Mouse (Mus musculus) CH12.LX (cell line): ENCODE data around the gene Atf3. TPM values are rescaled to one million over a fixed set of nuclear protein-coding genes. Genes with fewer than 3 reads are reported as not detected.

Experiments used
- DNase-seq: peaks from one replicate; pipeline ENCODE4 v3.0.0-alpha.2; 2013; ENCODE audit errors: extremely low read depth
- H3K27ac ChIP-seq: 2 replicates; pipeline ENCODE4 v1.5.1; 2012; ENCODE audit warnings: low read depth, mild to moderate bottlenecking, control low read depth, moderate library complexity; ENCODE audit not compliant: insufficient read depth
- H3K27me3 ChIP-seq: replicated peaks from 2 replicates; pipeline ENCODE3; 2012; ENCODE audit warnings: inconsistent platforms
- H3K36me3 ChIP-seq, 2 experiments: replicated peaks in 1 of 2; 2 replicates each; pipeline versions ENCODE3 to v1.6.1; 2012; ENCODE audit warnings: inconsistent platforms in 1 of 2, low read length in 1 of 2, mild to moderate bottlenecking in 1 of 2, mixed read lengths in 1 of 2, moderate library complexity in 1 of 2; ENCODE audit not compliant: control insufficient read depth in 1 of 2, insufficient read depth in 1 of 2
- H3K4me1 ChIP-seq, 2 experiments: 2 replicates each; pipeline ENCODE4 v1.6.1; 2012; ENCODE audit warnings: inconsistent platforms in 1 of 2, moderate library complexity in 1 of 2; ENCODE audit not compliant: insufficient read depth in 2 of 2, control insufficient read depth in 1 of 2
- H3K4me2 ChIP-seq: 2 replicates; pipeline ENCODE4 v1.6.1; 2012; ENCODE audit warnings: low read depth, mild to moderate bottlenecking, control low read depth; ENCODE audit not compliant: poor library complexity, insufficient read depth, severe bottlenecking
- H3K4me3 ChIP-seq, 3 experiments: fragments of 150-350 bp in 1 of 3; sonication (generic) in 1 of 3; replicated peaks in 1 of 3; 2 replicates each; pipeline versions ENCODE3 to v1.5.1; 2011 to 2012; ENCODE audit warnings: low read depth in 2 of 3, low read length in 2 of 3, mild to moderate bottlenecking in 2 of 3, moderate library complexity in 2 of 3, control low read depth in 1 of 3, improper control_type of control experiment in 1 of 3, inconsistent platforms in 1 of 3, mixed read lengths in 1 of 3; ENCODE audit not compliant: poor library complexity in 1 of 3
- H3K79me2 ChIP-seq: replicated peaks from 2 replicates; pipeline ENCODE4 v1.6.1; 2012; ENCODE audit warnings: mild to moderate bottlenecking, moderate library complexity; ENCODE audit not compliant: control insufficient read depth, poor library complexity, insufficient read depth, severe bottlenecking; ENCODE audit errors: extremely low read depth
- H3K9ac ChIP-seq: 2 replicates; pipeline ENCODE4 v1.6.1; 2012; ENCODE audit warnings: low read depth, mild to moderate bottlenecking, control low read depth, moderate library complexity; ENCODE audit not compliant: insufficient read depth
- H3K9me3 ChIP-seq: replicated peaks from 2 replicates; pipeline ENCODE3; 2012; ENCODE audit warnings: low read length, inconsistent platforms, mixed read lengths
- BHLHE40 ChIP-seq: IDR thresholded peaks from 2 replicates; pipeline ENCODE4 v1.6.1; 2011; ENCODE audit warnings: mild to moderate bottlenecking, low read depth, low read length, improper control_type of control experiment
- CHD2 ChIP-seq: IDR thresholded peaks from 2 replicates; pipeline ENCODE4 v1.6.1; 2011; ENCODE audit warnings: low read length, improper control_type of control experiment
- E2F4 ChIP-seq: IDR thresholded peaks from 2 replicates; pipeline ENCODE4 v1.6.1; 2011; ENCODE audit warnings: low read depth, low read length, improper control_type of control experiment; ENCODE audit not compliant: insufficient replicate concordance
- ETS1 ChIP-seq: conservative IDR thresholded peaks from 2 replicates; pipeline ENCODE4 v1.6.1; 2012; ENCODE audit warnings: low read depth, mild to moderate bottlenecking, inconsistent platforms, low read length, improper control_type of control experiment, moderate library complexity
- GABPA ChIP-seq: IDR thresholded peaks from 2 replicates; pipeline ENCODE4 v1.6.1; 2012; ENCODE audit warnings: low read depth, low read length, improper control_type of control experiment, inconsistent platforms; ENCODE audit not compliant: insufficient replicate concordance
- IRF4 ChIP-seq: IDR thresholded peaks from 2 replicates; pipeline ENCODE4 v1.6.1; 2014; ENCODE audit warnings: low read depth, mild to moderate bottlenecking, inconsistent platforms, low read length, improper control_type of control experiment
- JUN ChIP-seq: IDR thresholded peaks from 2 replicates; pipeline ENCODE4 v1.6.1; 2011; ENCODE audit warnings: low read depth, mild to moderate bottlenecking, low read length, improper control_type of control experiment, moderate library complexity; ENCODE audit not compliant: insufficient read depth
- KAT2A ChIP-seq: IDR thresholded peaks from 2 replicates; pipeline ENCODE4 v1.6.1; 2012; ENCODE audit warnings: low read length, improper control_type of control experiment, inconsistent platforms; ENCODE audit not compliant: insufficient replicate concordance
- MAZ ChIP-seq: IDR thresholded peaks from 2 replicates; pipeline ENCODE4 v1.6.1; 2012; ENCODE audit warnings: low read depth, mild to moderate bottlenecking, inconsistent platforms, low read length, improper control_type of control experiment, moderate library complexity
- NRF1 ChIP-seq: IDR thresholded peaks from 2 replicates; pipeline ENCODE4 v1.6.1; 2014; ENCODE audit warnings: low read depth, mild to moderate bottlenecking, inconsistent platforms, low read length, improper control_type of control experiment, moderate library complexity
- PAX5 ChIP-seq: IDR thresholded peaks from 2 replicates; pipeline ENCODE4 v1.6.1; 2012; ENCODE audit warnings: low read length, inconsistent platforms, mixed read lengths
- SMC3 ChIP-seq: IDR thresholded peaks from 2 replicates; pipeline ENCODE4 v1.6.1; 2011; ENCODE audit warnings: low read depth, low read length, improper control_type of control experiment
- TBP ChIP-seq: conservative IDR thresholded peaks from 2 replicates; pipeline ENCODE4 v1.6.1; 2011; ENCODE audit warnings: low read depth, low read length, improper control_type of control experiment
- TCF12 ChIP-seq: IDR thresholded peaks from 2 replicates; pipeline ENCODE4 v1.6.1; 2014; ENCODE audit warnings: low read depth, mild to moderate bottlenecking, inconsistent platforms, low read length, improper control_type of control experiment
- UBTF ChIP-seq: IDR thresholded peaks from 2 replicates; pipeline ENCODE4 v1.6.1; 2012; ENCODE audit warnings: low read depth, mild to moderate bottlenecking, inconsistent platforms, low read length, improper control_type of control experiment, moderate library complexity
- USF2 ChIP-seq: conservative IDR thresholded peaks from 2 replicates; pipeline ENCODE4 v1.6.1; 2011; ENCODE audit warnings: low read depth, low read length, improper control_type of control experiment
- ZC3H11A ChIP-seq: IDR thresholded peaks from 2 replicates; pipeline ENCODE4 v1.6.1; 2012; ENCODE audit warnings: low read depth, mild to moderate bottlenecking, inconsistent platforms, low read length, improper control_type of control experiment
- dilution Hi-C: fragments of 300-500 bp; cut with MboI; formaldehyde crosslinking; loops from 2 replicates; pipeline ENCODE4 v1.14.3; 2020; ENCODE audit warnings: low sequenced_read_pairs; ENCODE audit not compliant: extremely low pct_unique_long_range_greater_than_20kb, extremely low pct_ligation_motif_present
- in situ Hi-C: fragments of 300-500 bp; cut with MboI; formaldehyde crosslinking; loops from 3 replicates; pipeline ENCODE4 v1.14.3; 2019; ENCODE audit warnings: low sequenced_read_pairs, low pct_ligation_motif_present, low pct_unique_long_range_greater_than_20kb, mixed read lengths
- polyA plus RNA-seq: library from polyadenylated mRNA; unstranded; fragments of >175 nt; gene quantifications from 2 replicates; pipeline ENCODE4 v1.2.1, GENCODE M21; 2012; ENCODE audit warnings: low read depth; ENCODE audit not compliant: insufficient read length
- total RNA-seq, 2 experiments: library from RNA; depleted of rRNA; stranded (reverse); fragments of 300-350 nt in 1 of 2; fragments of >200 nt in 1 of 2; gene quantifications; 2 replicates each; pipeline ENCODE4 v1.2.3; 2012 to 2014

The Atf3 gene
- total and polyA plus RNA-seq, 3 experiments, result 25.1 to 39.7 (median 32.9) TPM

DNA sequence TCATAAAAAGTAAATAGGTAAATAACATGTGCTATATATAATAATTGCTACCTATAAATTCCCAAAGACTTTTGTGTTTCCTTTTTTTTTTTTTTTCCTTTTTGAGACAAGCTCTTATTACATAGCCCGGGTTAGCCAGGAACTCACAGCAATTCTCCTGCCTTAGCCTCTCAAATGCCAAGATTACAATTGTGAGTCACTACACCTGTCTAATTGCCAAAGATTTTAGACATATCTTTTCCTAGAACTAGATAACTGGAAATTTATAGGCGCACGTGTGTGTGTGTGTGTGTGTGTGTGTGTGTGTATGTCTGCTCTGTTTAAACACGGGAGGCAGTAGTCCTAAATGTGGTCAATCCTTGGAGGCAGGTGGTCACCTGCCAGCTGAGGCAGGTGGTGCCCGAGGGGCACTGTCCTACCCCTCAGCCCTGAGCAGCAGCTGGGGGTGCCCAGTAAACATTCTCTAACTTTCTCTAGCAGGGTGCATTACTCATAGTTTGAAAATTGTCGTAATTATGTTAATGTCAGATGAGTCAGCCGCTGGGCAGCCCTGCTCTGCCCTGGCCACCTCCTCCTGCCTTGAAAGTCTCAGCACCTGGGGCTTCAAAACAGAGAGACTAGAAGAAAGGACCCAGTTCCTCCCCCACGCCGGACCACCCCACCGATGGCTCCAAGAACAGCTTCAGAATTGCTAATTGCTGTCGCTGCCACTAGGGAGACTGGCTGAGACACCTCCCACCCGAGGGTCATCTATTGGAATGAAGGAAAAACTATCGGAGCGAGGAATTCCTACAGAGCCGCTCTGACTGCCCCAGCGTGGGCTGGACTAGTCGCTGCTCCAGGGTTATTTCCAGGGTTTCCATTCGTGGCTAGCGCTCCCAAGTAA is 1.8 kb downstream of the Atf3 start:
- Histone ChIP-seq H3K4me1 (peaks cover 0 to 7% of the 10 kb centered on the region in 2 experiments; a peak in 2 of 4 replicates), H3K9ac (no peak overlapping the region), H3K9me3 (no peaks in the 10 kb centered on the region), H3K27ac (no peak overlapping the region), H3K4me2 (peak overlapping the region; percentile 0; the same call in 1 of the 2 replicates), H3K79me2 (no peaks in the 10 kb centered on the region), H3K27me3 (peaks cover 7% of the 10 kb centered on the region), H3K36me3 (no peaks in the 10 kb centered on the region), H3K4me3 (no peak overlapping the region)
- in situ Hi-C loops, result no loop called here
- DNase-seq, result no peak
- dilution Hi-C loops, result no loop called here
- TF ChIP-seq BHLHE40 (peak; percentile 85), JUN (no peak), MAZ (no peak), SMC3 (no peak), IRF4 (peak; percentile 56; the same call in 1 of the 2 replicates), NRF1 (no peak), ETS1 (peak; percentile 59; the same call in 1 of the 2 replicates), GABPA (no peak), KAT2A (no peak), E2F4 (no peak), USF2 (no peak), ZC3H11A (no peak), TCF12 (peak; percentile 71; the same call in 1 of the 2 replicates)
- TF ChIP-seq, all 38 proteins: peak for 4

DNA sequence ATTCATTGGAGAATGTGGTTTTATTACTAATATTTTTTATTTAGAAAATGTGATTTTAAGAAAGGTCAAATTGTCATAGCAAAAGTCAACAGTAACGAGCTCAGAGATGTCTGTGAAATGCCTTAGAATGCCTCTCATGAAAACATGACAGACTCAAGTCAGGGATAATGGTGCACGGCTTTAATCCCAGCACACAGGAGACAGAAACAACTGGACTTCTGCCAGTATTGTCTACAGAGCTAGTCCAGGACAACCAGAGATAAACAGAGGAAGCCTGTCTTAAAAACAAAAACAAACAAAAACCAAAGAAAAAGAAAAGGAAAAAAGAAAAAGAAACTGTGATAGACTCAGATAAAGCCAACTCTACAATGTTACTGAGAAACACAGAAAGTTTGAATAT is 6.7 kb downstream of the Atf3 start:
- no peak overlapping the region for H3K4me2 ChIP-seq
- H3K4me1 ChIP-seq, result no peaks in the 10 kb centered on the region
- no peaks in the 10 kb centered on the region for H3K36me3 ChIP-seq
- H3K9ac ChIP-seq, result no peak overlapping the region
- no peak for DNase-seq
- H3K79me2 ChIP-seq, result no peaks in the 10 kb centered on the region
- H3K4me3 ChIP-seq, result no peak overlapping the region
- no peaks in the 10 kb centered on the region for H3K9me3 ChIP-seq
- dilution Hi-C loops (no loop called here), in situ Hi-C loops (no loop called here)
- H3K27me3 ChIP-seq, result peaks cover 6% of the 10 kb centered on the region
- TF ChIP-seq GABPA (no peak), UBTF (no peak), JUN (no peak), USF2 (no peak), TBP (no peak), CHD2 (no peak), PAX5 (no peak)
- no peak overlapping the region for H3K27ac ChIP-seq
